Mouse (Mus musculus) G1E-ER4 (cell line): Measurements from ENCODE around the gene Shroom1. TPM values are rescaled to one million over a fixed set of nuclear protein-coding genes. Genes with fewer than 3 reads are reported as not detected.

Experiments used
- GATA1 ChIP-seq: IDR thresholded peaks from one replicate; pipeline ENCODE4 v1.8.0; 2012; ENCODE audit warnings: low read length, inconsistent platforms
- polyA plus RNA-seq: library from polyadenylated mRNA; stranded (reverse); fragments of >175 nt; gene quantifications from 2 replicates; pipeline ENCODE4 v1.2.3, GENCODE M21; 2012

Shroom1 gene
- polyA plus RNA-seq, 1 experiment = not detected

DNA sequence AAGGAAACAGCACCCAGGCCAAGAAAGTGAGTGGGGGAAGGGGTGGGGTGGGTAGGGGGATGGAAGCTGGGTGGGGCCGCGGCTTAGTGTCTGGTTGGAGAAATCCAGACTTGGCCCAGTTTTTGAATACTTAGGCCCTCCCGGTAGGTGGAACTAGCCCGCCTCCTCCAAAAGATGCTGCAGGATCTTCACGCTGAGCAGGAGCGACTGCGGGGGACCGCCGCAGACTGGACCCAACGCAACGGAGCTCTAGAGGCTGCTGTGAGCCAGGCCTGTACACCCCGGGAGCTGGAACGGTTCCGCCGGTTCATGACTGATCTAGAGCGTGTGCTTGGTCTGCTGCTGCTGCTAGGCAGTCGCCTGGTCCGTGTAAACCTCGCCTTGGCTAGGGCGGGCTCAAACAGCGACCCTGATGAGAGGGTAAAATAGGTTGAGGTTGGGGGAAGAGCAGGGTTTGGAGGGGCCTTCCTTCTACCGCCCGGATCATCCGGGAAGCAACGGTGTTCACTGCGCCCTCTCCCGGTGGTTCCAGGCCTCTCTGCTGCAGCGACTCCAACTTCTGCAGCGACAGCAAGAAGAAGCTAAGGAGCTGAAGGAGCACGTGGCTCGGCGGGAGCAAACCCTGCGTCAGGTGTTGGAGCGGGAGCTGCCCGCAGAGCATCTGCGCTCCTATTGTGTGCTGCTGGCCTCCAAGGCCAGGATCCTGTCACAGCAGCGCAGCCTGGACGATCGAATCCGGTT is 9.4 kb downstream of the Shroom1 start:
- TF ChIP-seq GATA1 = no peak

DNA sequence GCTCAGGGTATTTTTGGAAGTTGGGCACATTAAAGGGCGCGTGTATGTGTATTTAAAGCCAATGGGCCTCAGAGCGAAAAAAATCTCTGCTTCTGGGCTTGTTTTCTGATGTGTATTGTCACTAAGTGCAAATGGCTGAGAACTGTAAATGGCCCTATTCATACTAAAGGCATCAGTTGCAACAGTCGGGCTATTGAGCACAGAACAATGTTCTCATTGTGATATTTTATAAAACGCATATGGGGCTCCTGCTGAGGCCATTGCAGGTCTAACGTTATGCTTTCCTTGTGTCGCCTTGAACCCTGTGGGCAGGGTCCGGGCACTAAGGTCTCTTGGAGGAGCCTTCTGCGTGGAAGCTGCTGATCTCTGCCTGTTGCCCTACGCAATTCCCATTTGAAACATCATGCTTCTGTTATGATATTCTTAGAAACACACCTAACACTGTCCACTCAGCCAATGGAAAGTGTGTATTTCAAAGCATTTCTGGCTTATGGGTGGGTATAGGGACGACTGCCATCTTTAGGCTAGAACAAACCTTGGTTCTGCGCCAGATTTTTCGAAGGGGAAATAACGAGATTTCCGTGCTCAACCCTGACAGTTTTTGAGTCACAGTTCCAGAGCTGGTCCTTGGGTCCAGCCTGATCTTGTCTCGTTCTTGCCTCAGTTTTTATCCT is 12.4 kb downstream of the Shroom1 start:
- TF ChIP-seq GATA1 = no peak

- TF ChIP-seq GATA1 = no peak
Observed at GRCm38 (mm10) chr11:53469968-53470695, 13.1 kb downstream of the Shroom1 start, which contains the start of gene Gm9837. Gene Gm9837 (minus strand): TSS chr11:53470479.

- TF ChIP-seq GATA1 = no peak
Observed at GRCm38 (mm10) chr11:53472709-53473108, 15.7 kb downstream of the Shroom1 start.

DNA sequence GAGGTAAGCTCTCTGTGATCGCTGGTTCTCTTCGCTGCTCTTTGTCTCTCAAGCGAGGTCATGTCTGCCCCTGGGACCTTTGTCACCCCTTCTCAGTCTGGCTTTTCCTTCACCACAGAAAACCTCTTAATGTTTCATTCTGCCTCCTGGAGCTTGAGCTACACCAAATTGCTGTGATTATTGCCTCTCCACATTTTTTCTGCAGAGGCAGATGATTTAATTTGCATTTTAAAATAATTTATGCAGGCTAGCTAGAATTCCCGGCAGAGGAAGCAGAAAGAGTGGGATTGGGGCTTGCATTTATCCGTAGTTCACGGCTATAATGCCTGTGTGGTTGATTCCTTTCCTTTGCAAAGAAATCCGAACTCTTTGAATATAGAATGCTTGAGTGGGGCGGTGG is 18.6 kb downstream of the Shroom1 start:
- no peak for TF ChIP-seq GATA1

GRCm38 (mm10) chr11:53477833-53478232 is 20.8 kb downstream of the Shroom1 start:
- no peak for TF ChIP-seq GATA1

DNA sequence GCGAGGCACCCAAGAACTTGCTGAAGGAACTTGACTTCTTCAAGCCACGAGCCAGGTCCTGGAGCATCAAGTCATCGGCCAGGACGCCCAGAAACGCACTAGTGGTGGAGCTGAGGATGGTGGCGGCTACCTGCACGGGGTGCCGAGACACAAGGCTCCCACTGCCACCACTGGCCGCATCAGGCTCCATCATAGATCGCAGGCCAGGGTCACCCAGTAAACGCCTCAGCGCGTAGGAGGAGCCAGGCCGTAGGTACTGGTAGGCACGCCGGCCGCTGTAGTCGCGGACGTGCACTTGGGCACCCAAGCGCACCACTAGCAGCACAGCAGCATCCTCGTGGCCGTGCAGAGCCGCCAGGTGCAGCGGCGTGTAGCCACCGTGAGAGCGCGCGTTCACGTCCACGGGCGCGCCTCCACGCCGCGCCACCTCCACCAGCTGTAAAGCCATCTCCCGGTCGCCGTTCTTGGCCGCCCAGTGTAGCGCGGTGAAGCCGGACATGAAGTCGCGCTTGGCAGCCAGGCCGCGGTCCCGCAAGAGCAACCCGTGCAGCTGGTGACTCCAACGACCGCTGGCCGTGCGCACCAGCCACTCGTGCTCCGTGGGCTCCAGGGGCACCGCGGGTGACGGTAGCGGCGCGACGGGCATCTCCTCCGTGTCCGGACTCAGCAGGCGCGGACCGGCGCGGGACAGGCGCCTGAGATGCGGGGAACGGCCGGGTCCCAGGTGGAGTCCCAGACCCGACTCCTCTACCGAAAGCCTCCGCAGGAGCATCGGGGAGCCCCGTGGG is 21.6 kb downstream of the Shroom1 start:
- TF ChIP-seq GATA1 = no peak

- no peak for TF ChIP-seq GATA1
Observed at GRCm38 (mm10) chr11:53479171-53479782, 22.3 kb downstream of the Shroom1 start.

DNA sequence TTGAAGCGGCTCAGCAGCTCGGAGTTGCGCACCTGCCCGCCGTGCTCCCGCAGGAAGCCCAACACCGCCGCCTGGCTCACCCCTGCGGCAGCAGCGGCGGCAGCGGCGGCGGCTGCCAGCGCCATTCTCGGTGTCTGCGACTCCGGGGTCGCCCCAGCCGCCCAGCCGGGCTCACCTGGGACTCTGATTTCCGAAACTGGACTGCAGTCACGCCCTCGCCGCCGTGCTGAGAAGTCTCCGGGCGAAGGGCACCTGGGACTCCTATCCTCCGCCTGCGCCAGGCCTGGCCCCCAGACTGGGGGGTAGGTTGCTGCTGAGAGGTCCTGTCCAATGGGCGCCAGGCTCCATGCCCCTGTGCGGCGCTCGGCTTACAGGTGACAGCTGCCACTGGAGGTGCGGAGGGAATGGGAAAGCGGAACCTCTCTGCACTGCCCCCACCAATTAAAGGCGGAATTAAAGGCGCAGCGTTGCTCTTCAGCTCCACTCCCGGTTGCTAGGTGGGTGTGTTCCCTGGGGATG is 22.8 kb downstream of the Shroom1 start, which contains the start of the genes Gm9945 and Sowaha:
Gene Gm9945, plus strand, starts transcription at position 384 of the 519 bp plus-strand sequence.
Gene Sowaha, minus strand, starts transcription at position 492 of the 519 bp plus-strand sequence.
- TF ChIP-seq GATA1 = no peak

DNA sequence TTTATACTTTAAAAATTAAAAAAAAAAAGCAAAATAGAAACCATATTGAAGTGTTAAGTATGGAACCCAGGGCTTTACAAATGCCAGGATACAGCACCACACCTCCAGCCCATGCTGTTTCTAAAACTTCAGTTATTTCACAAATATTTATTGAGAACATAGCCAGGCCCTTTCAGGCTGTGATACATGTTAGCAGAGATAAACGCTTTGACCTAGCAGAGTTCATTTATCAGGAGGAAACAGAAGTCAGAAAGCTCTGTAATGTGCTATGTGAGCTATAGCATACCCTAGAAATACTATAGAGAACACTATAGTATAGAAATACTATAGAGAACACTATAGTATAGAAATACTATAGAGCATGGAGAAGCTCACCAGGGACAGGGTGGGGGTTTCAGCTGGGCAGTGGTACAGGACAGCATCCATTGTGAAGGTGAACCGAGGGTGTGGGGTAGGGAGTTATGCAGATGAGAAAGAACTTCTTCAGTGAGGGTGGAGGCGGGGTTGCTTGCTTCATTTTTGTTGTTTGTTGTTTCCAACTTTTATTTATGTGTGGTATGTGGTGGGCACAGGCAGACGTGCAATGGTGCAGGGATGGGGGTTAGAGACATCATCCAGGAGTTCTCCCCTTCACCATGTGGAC is 24.2 kb downstream of the Shroom1 start:
- TF ChIP-seq GATA1 = peak; percentile 54

- peak; percentile 60 for TF ChIP-seq GATA1
Observed at GRCm38 (mm10) chr11:53483159-53483891, 26.3 kb downstream of the Shroom1 start.

- TF ChIP-seq GATA1 = no peak
Observed at GRCm38 (mm10) chr11:53485719-53486118, 28.7 kb downstream of the Shroom1 start.

DNA sequence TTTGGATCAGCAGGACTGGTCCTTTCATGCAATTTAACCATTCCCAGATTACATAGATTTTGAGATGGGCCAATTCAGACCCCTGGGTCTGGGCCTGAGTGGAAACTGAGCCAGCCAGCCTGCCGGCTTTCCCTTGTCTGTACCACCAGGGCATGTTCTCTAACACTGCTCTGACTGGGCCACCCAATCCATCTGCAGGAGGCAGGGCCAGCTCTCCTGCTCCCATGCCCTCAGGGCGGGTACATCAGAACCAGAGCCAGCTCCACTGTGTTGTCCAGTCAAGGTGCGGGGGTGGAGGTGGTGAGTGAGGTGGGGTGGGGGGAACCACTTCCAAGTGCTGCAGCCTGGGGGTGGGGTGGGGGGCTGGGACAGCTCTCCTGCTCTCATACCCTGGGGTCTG is 29.3 kb downstream of the Shroom1 start:
- TF ChIP-seq GATA1 = no peak

DNA sequence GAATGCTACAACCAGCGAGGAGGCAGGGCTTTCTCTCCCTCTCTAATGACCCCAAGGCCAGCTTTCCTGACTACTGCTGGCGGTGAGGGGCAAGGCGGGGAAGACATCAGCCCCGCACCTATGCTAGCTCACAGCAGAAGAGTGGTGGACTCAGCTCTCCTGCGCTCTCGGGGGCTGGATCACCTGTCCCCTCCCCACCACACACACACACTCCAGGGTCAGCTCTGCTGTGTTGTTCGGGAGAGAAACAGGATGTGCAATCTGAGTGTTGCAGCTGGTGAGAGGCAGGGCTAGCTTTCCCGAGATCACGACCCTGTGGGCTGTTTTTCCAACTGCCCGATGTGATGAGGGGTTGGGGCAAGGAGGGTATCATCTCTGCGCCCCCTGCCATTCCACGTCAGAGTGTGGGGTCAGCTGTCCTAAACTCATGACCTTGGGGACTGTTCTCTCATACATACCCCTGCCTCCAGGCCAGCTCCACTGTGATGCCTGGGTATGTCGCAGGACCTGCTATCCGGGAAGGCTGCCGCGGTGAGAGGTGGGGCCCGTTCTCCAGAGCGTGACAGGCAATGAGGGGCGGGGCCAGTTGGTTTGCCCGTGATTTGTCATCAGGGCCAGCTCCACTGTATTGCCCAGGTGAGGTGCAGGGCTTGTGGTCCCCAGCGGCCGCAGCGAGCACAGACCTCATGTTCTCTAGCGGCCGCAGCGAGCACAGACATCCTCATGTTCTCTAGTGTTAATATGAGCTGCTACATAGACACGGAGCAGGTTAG is 30.0 kb downstream of the Shroom1 start:
- TF ChIP-seq GATA1 = no peak
